Mouse (Mus musculus): ENCODE results near the gene Hoxb9.

DNA sequence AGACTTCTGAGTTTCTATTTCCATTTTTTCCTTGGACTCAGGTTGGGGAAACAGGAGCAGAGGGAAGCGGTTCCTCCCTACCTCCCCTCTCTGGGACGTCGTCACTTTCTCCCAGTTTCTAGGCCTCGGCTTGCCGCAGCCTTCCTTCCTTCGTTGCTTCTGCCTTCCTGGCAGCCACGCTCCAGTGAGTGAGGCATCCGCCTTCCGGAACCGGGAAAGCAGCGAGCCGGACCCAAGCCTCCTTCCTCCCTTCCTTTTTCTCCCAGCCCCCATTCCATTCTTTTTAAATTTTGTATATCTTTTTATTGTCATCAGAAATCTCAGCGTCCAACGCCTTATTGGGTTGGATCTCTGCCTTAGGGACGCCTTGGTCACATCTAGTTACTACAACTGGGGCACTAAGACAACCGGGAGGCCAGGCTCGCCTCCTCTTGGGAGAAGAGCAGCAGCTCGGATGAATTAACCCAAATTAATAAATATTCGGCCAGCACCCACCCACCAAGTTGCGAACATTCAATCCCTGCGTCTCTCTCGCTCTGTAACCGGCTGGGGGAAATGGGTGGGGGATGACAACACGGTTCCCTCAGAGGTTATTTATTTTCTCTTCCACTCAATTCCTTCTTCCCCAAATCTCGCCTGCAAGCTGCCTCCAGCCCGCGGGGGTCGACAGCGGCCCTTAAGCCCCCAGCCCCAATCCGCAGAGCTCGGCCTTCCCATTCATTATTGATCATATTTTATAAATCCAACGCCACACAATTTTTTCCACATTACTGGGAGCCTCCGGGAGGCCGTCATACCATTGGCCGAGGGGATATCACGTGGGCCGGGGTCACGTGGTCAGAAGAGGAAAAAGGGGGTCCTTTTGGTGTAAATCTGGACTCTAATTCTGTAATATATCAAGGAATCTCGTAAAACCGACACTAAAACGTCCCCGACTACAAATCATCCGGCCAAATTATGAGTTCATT, 14.8 kb downstream of the Hoxb9 start, which contains the start of gene Hoxb7:
- TF ChIP-seq POLR2A (IDR thresholded peaks at IDR 0.05; ENCODE audit: insufficient read depth, low read depth, low read length): no peak
- TF ChIP-seq CTCF (IDR thresholded peaks at IDR 0.05; ENCODE audit: insufficient read depth, low read depth, low read length): no peak
